Comparison of ENCODE assay signal across 8 mouse cellular contexts in genomic region chr2:167492713-167493636, GRCm38 (mm10). TPM values are rescaled to one million over a fixed set of nuclear protein-coding genes. Genes with fewer than 3 reads are reported as not detected.
DNase-seq lines count a peak whose midpoint lies in the region; ATAC-seq lines count a peak whose summit lies in the region.

Gene Spata2, minus strand, starts transcription at chr2:167492887.

- ATAC-seq in inflammation-experienced regulatory T-cells, adult 6 months = peak; percentile 81
- peak; percentile 85 for ATAC-seq in megakaryocyte-erythroid progenitor cell, adult 5-6 weeks (replicated peaks; ENCODE audit: low FRiP score, low TSS enrichment, poor library complexity, severe bottlenecking)

- peak; percentile 96 for DNase-seq in adipocyte (ENCODE audit: low spot score)
- DNase-seq in embryo, embryonic 10 days (ENCODE audit: low spot score) = peak; percentile 91
- DNase-seq in gastrocnemius, postnatal 14 days = peak; percentile 90
- DNase-seq in left cerebral cortex, postnatal 10 days (ENCODE audit: extremely low spot score in 1 of 2, low spot score in 2 of 2) = peak; percentile 89 to 94
- peak; percentile 95 for DNase-seq in right cerebral cortex, postnatal 25 days
- DNase-seq in urinary bladder, postnatal 4 days (ENCODE audit: low spot score in 2 of 2) = peak; percentile 85 to 89

- intact Hi-C loops in gastrocnemius, postnatal 14 days (cut with DNase I; ENCODE audit: low total_unique reads) = no loop called here
- intact Hi-C loops in left cerebral cortex, postnatal 10 days (cut with DNase I) = no loop called here

RNA-seq across cellular contexts. Expression of gene Spata2, which starts in this region (rescaled TPM):
- total RNA-seq in gastrocnemius, postnatal 14 days (2021) = 10 to 100 TPM; 11.6 to 15.7 TPM
- polyA plus RNA-seq in inflammation-experienced regulatory T-cells, adult 6 months (2017; shearing (Covaris generic)) = 10 to 100 TPM in 2 of 3 experiments, 1 to 10 TPM in 1; 9.6 to 16.5 (median 12.2) TPM
- 10 to 100 TPM; 68.2 to 69.8 TPM for total RNA-seq in left cerebral cortex, postnatal 10 days (2021)
- 16.0 and 23.2 TPM in 2 replicates for total RNA-seq in megakaryocyte-erythroid progenitor cell, adult 5-6 weeks (2014; fragmentation: Nextera tagmentation)
- 6.8 and 8.1 TPM in 2 replicates for total RNA-seq in megakaryocyte-erythroid progenitor cell, adult 5-6 weeks (2017)

Comparison
In these comparisons a context has a peak if more than half of its experiments do, and no peak if none do; other contexts are left out.
1. Peak in every context shown above with its lines: DNase-seq and ATAC-seq.